Mouse (Mus musculus) left cerebral cortex, postnatal 25 days (tissue): Measurements from ENCODE around the gene Gm8113. TPM values are rescaled to one million over a fixed set of nuclear protein-coding genes. Genes with fewer than 3 reads are reported as not detected.

ENCODE experiments used
- total RNA-seq, 2 experiments: library from RNA; stranded (reverse); gene quantifications; 2 replicates each; pipeline ENCODE4 v1.2.3; 2021

Gm8113 gene
- total RNA-seq, 2 experiments from 2014 or later, result not detected

Other genes with a start within 250 kb of the Gm8113 start
- not detected for gene Gm8165, start 248.2 kb upstream of the Gm8113 start, total RNA-seq
- gene Gm7324, start 227.6 kb upstream of the Gm8113 start, total RNA-seq, result 1 to 10 TPM; 1.1 to 2.3 TPM
- not detected for gene Gm16506, start 197.9 kb upstream of the Gm8113 start, total RNA-seq
- gene Gm6526, start 177.5 kb upstream of the Gm8113 start, total RNA-seq, result not detected
- not detected for gene Gm8180, start 140.6 kb upstream of the Gm8113 start, total RNA-seq
- gene Ear1, start 49.9 kb upstream of the Gm8113 start, total RNA-seq, result not detected
- gene Ear10, start 1.8 kb upstream of the Gm8113 start, total RNA-seq, result not detected
- gene Ang5, start 31.7 kb downstream of the Gm8113 start, total RNA-seq, result not detected
- gene Ang6, start 76.9 kb downstream of the Gm8113 start, total RNA-seq, result not detected
- not detected for gene Ear2, start 177.3 kb downstream of the Gm8113 start, total RNA-seq
- gene Gm3327, start 198.5 kb downstream of the Gm8113 start, total RNA-seq, result not detected